Mouse (Mus musculus): ENCODE results near the gene Serpina3a. TPM values are rescaled to one million over a fixed set of nuclear protein-coding genes. Genes with fewer than 3 reads are reported as not detected.

Serpina3a gene
- polyA plus RNA-seq, 1 experiment from 2014 or later, result not detected

DNA sequence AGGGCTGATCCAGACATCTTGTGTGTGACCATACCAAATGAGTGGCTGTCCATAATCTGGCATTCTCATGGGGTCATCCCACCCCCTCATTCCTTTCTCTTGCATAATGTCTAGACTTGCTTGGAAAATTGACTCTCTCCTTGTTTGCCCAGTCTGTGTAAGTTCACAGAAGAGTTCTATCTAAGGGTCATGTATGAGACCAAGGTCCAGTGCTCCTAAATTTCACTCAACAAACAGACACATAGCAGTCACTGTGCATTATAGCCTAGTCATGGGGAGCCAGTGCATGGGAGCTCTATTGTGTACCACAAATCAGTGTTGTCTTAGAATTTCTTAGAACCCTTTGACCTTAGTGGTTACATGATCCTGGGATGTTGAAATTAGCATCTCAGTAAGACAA lies 5.6 kb upstream of the Serpina3a start:
- Histone ChIP-seq H3K27me3 (ENCODE audit: control insufficient read depth, insufficient read depth, low read length) (no peaks in the 10 kb centered on the region), H3K4me1 (replicated peaks; ENCODE audit: control insufficient read depth, insufficient read depth) (no peaks in the 10 kb centered on the region), H3K4me3 (ENCODE audit: low read depth, low read length) (no peak overlapping the region), H3K27ac (replicated peaks) (no peak overlapping the region), H3K4me2 (replicated peaks; ENCODE audit: low read depth) (no peak overlapping the region), H3K36me3 (ENCODE audit: control insufficient read depth, insufficient read depth, low read length) (no peaks in the 10 kb centered on the region), H3K9ac (ENCODE audit: low read length) (no peak overlapping the region), H3K9me3 (ENCODE audit: control insufficient read depth, low read length) (no peaks in the 10 kb centered on the region)
- DNase-seq (ENCODE audit: low spot score) (no peak), ATAC-seq (ENCODE audit: low FRiP score, low TSS enrichment) (no peak)
- TF ChIP-seq EP300 (optimal IDR thresholded peaks at IDR 0.05) (no peak), CTCF (IDR thresholded peaks at IDR 0.05; ENCODE audit: low read depth) (no peak)

DNA sequence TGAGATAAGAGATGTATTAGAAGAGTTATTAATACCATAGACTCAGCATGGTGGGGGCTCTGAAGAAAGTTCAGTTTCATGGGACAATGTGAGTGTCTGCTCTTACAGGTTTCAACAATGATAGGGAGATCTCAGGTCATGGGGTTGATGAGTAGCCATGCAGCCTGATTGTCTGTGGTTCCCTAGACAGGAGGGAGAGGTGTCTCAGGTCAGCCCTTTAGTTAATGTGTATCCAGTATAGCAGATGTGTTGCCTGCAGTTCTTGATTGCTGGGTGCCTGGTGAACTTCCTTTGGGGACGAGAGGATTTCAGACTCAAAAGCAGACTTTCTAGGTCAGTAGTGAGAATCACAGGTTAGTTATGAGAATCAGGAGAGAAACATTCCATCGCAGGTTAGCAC lies 4.0 kb upstream of the Serpina3a start:
- H3K36me3 ChIP-seq (ENCODE audit: control insufficient read depth, insufficient read depth, low read length), result no peaks in the 10 kb centered on the region
- no peaks in the 10 kb centered on the region for H3K27me3 ChIP-seq (ENCODE audit: control insufficient read depth, insufficient read depth, low read length)
- WGBS, result 81% methylated on average over 2 of the region's 2 CpGs
- no peak overlapping the region for H3K27ac ChIP-seq (replicated peaks)
- DNase-seq (ENCODE audit: low spot score), result no peak
- no peaks in the 10 kb centered on the region for H3K9me3 ChIP-seq (ENCODE audit: control insufficient read depth, low read length)
- no peak overlapping the region for H3K9ac ChIP-seq (ENCODE audit: low read length)
- no peak overlapping the region for H3K4me3 ChIP-seq (ENCODE audit: low read depth, low read length)
- no peak overlapping the region for H3K4me2 ChIP-seq (replicated peaks; ENCODE audit: low read depth)
- TF ChIP-seq EP300 (optimal IDR thresholded peaks at IDR 0.05) (no peak), CTCF (IDR thresholded peaks at IDR 0.05; ENCODE audit: low read depth) (no peak)
- H3K4me1 ChIP-seq (replicated peaks; ENCODE audit: control insufficient read depth, insufficient read depth), result no peaks in the 10 kb centered on the region
- no peak for ATAC-seq (ENCODE audit: low FRiP score, low TSS enrichment)

DNA sequence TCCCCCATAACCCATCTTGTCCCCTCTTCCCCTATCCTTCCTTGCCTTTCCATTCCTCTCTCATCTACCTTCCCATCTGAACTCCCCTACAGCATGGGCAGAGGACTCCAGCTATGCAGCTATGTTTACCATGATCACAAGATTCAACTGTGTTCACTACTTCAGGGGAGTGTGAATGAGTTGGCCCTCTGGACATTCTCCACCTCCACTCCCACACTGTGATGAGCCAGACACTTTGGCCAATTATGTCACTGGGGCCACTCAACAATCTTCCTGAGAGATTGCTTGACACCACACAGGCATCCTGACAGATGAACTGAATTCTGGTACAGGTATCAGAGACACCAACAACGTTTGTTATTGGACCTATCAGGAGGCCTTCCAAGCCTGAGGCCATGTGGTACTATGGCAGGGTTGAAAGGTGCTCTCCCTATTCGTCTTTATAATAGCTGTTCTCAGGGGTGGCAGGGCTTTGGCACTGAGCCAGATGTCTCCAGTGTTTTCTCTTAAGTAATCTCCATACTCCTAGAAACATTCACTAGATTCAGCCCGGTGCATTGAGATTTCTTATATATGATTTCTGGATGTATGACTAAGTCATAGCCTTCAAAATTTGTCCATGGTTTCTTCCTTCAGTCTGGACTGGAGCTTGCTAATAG lies 2.5 kb downstream of the Serpina3a start:
- Histone ChIP-seq H3K27ac (replicated peaks) (no peak overlapping the region), H3K4me3 (ENCODE audit: low read depth, low read length) (no peak overlapping the region), H3K9ac (ENCODE audit: low read length) (no peak overlapping the region), H3K27me3 (ENCODE audit: control insufficient read depth, insufficient read depth, low read length) (no peaks in the 10 kb centered on the region), H3K36me3 (ENCODE audit: control insufficient read depth, insufficient read depth, low read length) (no peaks in the 10 kb centered on the region), H3K4me2 (replicated peaks; ENCODE audit: low read depth) (no peak overlapping the region), H3K9me3 (ENCODE audit: control insufficient read depth, low read length) (no peaks in the 10 kb centered on the region), H3K4me1 (replicated peaks; ENCODE audit: control insufficient read depth, insufficient read depth) (no peaks in the 10 kb centered on the region)
- WGBS, result 20% methylated on average over 3 of the region's 3 CpGs
- ATAC-seq (ENCODE audit: low FRiP score, low TSS enrichment) (no peak), DNase-seq (ENCODE audit: low spot score) (no peak)
- TF ChIP-seq CTCF (IDR thresholded peaks at IDR 0.05; ENCODE audit: low read depth) (no peak), EP300 (optimal IDR thresholded peaks at IDR 0.05) (no peak)

DNA sequence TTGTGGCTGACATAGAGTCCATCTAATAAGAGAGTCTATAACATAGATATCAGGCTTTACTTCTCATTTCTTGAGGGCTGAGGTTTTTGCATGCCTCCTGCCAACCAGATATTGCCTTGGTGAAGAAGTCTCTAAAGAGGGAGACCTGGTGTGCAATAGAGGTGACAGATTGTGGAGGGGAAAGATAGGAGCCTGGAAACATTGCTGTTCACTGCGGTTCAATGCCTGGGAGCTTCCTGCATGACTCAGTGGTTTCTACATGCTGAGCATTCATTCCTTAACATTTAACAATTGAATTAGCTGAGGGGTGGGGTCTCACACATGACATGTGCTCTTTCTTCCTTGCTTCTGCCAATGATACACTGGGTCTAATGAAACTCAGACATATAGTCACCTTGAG lies 10.6 kb downstream of the Serpina3a start:
- 70% methylated on average over 1 of the region's 1 CpGs for WGBS
- no peak for DNase-seq (ENCODE audit: low spot score)
- Histone ChIP-seq H3K4me3 (ENCODE audit: low read depth, low read length) (no peak overlapping the region), H3K27me3 (ENCODE audit: control insufficient read depth, insufficient read depth, low read length) (no peaks in the 10 kb centered on the region), H3K4me2 (replicated peaks; ENCODE audit: low read depth) (no peak overlapping the region), H3K36me3 (ENCODE audit: control insufficient read depth, insufficient read depth, low read length) (no peaks in the 10 kb centered on the region), H3K9me3 (ENCODE audit: control insufficient read depth, low read length) (no peaks in the 10 kb centered on the region), H3K4me1 (replicated peaks; ENCODE audit: control insufficient read depth, insufficient read depth) (no peaks in the 10 kb centered on the region), H3K9ac (ENCODE audit: low read length) (no peak overlapping the region), H3K27ac (replicated peaks) (no peak overlapping the region)
- no peak for ATAC-seq (ENCODE audit: low FRiP score, low TSS enrichment)
- no peak for TF ChIP-seq EP300 (optimal IDR thresholded peaks at IDR 0.05)
- no peak for TF ChIP-seq CTCF (IDR thresholded peaks at IDR 0.05; ENCODE audit: low read depth)

DNA sequence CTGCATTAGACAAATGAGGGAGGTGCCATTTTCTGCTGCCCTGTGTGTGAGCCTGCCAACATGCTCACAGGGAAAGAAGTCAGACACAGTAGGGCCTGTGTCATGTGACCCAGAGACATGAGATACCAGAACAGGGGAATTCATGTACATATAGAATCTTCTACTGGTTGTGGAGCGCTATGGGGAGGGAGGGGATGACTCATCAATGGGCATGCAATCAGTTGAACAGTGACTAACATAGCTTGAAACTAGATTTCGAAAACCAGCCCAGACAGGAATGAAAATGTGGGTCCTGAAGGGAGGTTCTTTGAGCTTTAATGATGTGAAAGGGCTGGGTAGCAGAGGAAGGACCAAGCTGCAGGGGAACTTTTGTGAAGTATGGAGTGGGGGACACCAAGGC lies 11.5 kb downstream of the Serpina3a start:
- DNase-seq (ENCODE audit: low spot score) (no peak), ATAC-seq (ENCODE audit: low FRiP score, low TSS enrichment) (no peak)
- no peaks in the 10 kb centered on the region for H3K4me1 ChIP-seq (replicated peaks; ENCODE audit: control insufficient read depth, insufficient read depth)
- no peak overlapping the region for H3K27ac ChIP-seq (replicated peaks)
- H3K4me2 ChIP-seq (replicated peaks; ENCODE audit: low read depth), result no peak overlapping the region
- WGBS, result 59% methylated on average over 2 of the region's 2 CpGs
- no peaks in the 10 kb centered on the region for H3K27me3 ChIP-seq (ENCODE audit: control insufficient read depth, insufficient read depth, low read length)
- no peak for TF ChIP-seq CTCF (IDR thresholded peaks at IDR 0.05; ENCODE audit: low read depth)
- TF ChIP-seq EP300 (optimal IDR thresholded peaks at IDR 0.05), result no peak
- no peak overlapping the region for H3K4me3 ChIP-seq (ENCODE audit: low read depth, low read length)
- H3K9ac ChIP-seq (ENCODE audit: low read length), result no peak overlapping the region
- no peaks in the 10 kb centered on the region for H3K36me3 ChIP-seq (ENCODE audit: control insufficient read depth, insufficient read depth, low read length)
- H3K9me3 ChIP-seq (ENCODE audit: control insufficient read depth, low read length), result no peaks in the 10 kb centered on the region

DNA sequence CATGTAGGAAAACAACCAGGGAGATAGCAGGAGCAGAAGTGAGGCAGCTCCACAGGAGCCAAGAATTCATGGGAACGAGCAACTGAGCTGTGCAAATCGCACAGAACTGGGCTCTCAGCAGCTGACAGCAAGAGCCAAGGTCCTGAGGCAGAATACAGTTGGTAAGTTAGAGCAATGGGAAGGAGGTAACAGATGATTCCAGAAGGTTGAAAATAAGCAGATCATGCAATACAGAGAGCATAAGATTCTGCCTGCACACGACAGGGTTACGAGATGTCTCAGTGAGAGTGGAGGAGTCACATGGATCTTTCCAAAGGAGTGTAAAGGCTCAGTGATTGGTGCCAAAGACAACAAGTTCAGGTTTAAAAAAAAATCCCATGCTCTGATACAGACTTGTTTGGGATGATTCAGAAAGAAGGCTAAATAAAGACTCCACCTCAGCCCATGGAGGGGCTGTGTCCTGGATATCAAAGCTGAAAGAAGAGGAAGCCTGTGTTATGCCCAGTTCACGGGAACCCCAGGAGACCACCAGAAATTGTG lies 12.6 kb downstream of the Serpina3a start:
- H3K4me1 ChIP-seq (replicated peaks; ENCODE audit: control insufficient read depth, insufficient read depth), result no peaks in the 10 kb centered on the region
- DNase-seq (ENCODE audit: low spot score) (no peak), ATAC-seq (ENCODE audit: low FRiP score, low TSS enrichment) (no peak)
- no peak for TF ChIP-seq EP300 (optimal IDR thresholded peaks at IDR 0.05)
- TF ChIP-seq CTCF (IDR thresholded peaks at IDR 0.05; ENCODE audit: low read depth), result no peak
- no peak overlapping the region for H3K9ac ChIP-seq (ENCODE audit: low read length)
- no peaks in the 10 kb centered on the region for H3K9me3 ChIP-seq (ENCODE audit: control insufficient read depth, low read length)
- H3K27me3 ChIP-seq (ENCODE audit: control insufficient read depth, insufficient read depth, low read length), result no peaks in the 10 kb centered on the region
- no peaks in the 10 kb centered on the region for H3K36me3 ChIP-seq (ENCODE audit: control insufficient read depth, insufficient read depth, low read length)
- no peak overlapping the region for H3K27ac ChIP-seq (replicated peaks)
- whole genome bisulfite sequencing, result 76% methylated on average over 5 of the region's 5 CpGs
- H3K4me2 ChIP-seq (replicated peaks; ENCODE audit: low read depth), result no peak overlapping the region
- no peak overlapping the region for H3K4me3 ChIP-seq (ENCODE audit: low read depth, low read length)

Data from stomach, postnatal 0 days (tissue).